Mouse (Mus musculus): ENCODE results near the gene 4933414I15Rik.

Gene 4933414I15Rik

DNA sequence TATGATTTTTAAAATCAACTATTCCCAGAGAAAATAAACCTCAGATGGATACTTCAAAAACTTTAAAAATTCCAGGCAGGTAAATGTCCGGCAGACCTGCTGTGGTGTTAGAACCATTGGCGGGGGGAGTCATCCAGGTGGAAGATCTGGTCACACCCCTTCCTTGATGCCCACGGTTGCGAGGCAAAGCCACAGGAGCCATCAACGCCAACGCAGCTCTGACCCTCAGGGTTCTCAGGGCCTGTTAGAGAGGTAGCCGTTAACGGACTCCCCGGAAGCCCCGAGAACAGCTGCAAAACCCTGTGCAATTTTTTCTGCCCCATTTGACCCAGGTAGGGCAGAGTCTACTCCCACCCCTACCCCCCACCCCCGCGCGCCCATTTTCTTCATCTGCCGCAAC, at the start of gene 4933414I15Rik:
Gene 4933414I15Rik (minus strand): TSS at position 260 of the 400 bp plus-strand sequence.
- DNase-seq = no peak

DNA sequence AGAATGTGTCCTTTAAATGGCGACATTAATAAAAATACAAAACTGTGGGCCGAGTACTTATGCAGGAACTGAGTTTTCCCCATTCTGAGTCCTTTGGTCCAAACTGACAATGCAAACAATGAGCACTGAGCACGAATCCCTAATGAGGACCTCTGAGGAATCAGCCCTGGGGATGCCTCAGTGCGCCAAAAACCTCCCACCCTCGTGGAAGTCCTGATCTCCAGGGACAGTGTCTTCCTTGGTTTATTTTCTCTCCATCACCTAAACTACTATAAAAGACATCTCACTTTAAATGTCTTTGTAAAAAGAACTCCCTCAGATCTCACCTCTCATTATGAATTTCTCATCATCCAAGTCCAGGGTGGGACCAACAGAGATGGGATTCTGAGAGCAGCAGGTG, 38.1 kb upstream of the 4933414I15Rik start, which contains the start of gene Olfr1377:
Gene Olfr1377 (plus strand): TSS at position 301 of the 400 bp plus-strand sequence.
- no peak for DNase-seq

- DNase-seq = no peak
Measured at GRCm38 (mm10) chr11:50977216-50977615, 33.7 kb upstream of the 4933414I15Rik start.

DNA sequence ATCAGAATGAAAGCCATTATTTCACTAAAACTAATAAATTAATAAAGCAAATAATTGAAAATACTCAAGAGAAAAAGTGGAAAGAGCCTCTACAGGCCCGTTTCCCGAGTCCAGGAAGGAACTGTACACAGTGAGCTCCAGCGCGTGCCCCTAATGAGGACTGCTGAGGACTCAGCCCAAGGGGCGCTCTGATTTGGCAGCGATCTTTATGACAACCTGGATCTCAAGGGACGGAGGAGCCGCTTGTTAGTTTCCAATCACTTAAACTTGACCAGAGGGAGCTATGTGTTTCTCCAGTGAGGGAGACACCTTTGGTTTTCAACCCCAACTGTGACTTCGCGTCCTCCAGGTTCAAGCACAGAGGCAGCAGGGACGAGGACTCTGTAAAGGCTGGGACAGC, 22.7 kb upstream of the 4933414I15Rik start, which contains the start of gene Olfr1378:
Gene Olfr1378 (plus strand): TSS at position 301 of the 400 bp plus-strand sequence.
- DNase-seq = no peak

DNA sequence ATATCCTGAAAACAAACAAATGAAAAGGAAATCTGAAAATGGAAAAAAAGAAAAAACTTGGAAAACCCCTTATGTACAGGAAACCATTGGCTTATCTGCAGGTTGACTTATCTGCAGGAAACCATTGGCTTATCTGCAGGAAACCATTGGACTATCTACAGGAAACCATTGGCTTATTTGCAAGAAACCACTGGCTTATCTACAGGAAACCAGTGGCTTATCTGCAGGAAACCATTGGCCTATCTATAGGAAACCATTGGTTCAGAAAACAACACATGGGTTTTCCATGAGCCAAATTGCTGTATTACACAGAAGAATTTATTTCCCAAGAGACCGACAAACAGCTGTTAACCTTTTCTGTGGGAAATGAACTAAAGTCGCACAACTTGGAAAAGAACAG, 21.3 kb upstream of the 4933414I15Rik start:
- DNase-seq = no peak

GRCm38 (mm10) chr11:50953665-50954064, 10.1 kb upstream of the 4933414I15Rik start, which contains the start of gene Prop1:
Gene Prop1 (minus strand): TSS chr11:50953765.
- no peak for DNase-seq

GRCm38 (mm10) chr11:50952290-50952689, 8.7 kb upstream of the 4933414I15Rik start:
- no peak for DNase-seq

DNA sequence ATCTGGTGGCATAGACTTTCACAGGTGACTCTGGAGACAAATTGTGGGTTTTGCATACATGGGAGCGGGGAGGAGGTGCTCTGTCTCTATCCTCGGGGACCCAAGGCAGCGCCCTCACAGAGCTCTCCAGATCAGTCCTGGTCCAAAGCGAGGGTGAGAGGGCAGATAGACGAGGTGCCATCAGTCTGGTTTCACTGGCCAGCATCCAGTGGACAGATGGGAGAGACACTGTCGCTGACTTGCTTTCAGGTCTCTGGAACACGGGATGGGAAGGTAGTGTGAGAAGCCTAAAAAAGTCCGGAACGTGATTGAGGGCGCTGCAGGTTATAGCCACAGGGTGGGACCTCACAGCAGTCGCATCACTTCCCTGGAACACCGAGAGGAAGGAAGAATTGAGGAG, 1.2 kb downstream of the 4933414I15Rik start:
- DNase-seq = no peak

DNA sequence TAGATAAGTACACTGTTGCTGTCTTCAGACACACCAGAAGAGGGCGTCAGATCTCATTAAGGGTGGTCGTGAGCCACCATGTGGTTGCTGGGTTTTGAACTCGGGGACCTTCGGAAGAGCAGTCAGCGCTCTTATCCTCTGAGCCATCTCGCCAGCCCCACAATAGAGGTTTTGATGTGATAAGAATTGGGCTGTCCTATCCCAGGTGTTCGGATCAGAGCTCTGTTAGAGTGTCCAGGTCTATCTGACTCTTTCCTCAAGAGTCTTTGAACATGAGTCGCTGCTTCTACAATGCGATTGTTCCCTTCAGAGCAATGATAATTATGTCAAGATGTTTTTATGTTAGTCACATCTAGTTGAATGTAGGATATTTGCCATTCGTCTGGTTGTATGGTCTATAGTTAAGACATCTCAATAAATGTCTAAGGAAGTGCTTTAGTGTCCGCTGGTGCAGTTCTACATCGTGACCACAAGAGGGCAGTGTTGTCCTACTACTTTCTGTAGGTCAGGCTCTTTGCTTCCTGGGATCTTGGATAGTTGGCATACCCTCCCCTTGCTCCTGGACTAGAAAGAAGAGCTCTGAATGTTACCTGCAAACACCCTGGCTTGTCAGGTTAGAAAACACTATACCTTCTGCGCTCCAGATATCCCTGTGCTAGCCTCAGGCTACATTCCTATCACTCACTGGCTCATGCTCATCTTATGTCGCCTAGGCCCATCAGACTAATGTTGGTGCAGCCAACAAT, 3.8 kb downstream of the 4933414I15Rik start:
- no peak for DNase-seq

GRCm38 (mm10) chr11:50938435-50938834, 5.1 kb downstream of the 4933414I15Rik start:
- DNase-seq = no peak

DNA sequence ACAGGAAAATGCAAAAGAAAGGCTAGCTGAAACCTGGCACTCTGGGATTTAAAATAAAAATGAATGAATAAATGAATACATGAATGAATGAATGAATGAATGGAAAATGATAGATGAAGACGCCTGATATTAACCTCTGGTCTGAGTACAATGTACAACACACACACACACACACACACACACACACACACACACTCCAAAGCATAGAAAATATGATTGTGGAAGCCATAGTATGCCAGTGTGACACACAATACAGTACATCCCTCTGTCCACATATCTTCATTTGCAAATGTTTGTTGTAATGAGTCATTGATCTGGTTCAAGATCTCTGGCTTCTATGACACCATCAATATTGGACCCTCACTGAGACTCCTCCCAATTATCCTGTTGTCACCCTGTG, 11.5 kb downstream of the 4933414I15Rik start:
- no peak for DNase-seq

GRCm38 (mm10) chr11:50931451-50931866, 12.1 kb downstream of the 4933414I15Rik start, which contains the start of gene Zfp354b:
Gene Zfp354b (minus strand): TSS chr11:50931633.
- peak; percentile 80 for DNase-seq

- DNase-seq = peak; percentile 39
Measured at GRCm38 (mm10) chr11:50931021-50931420, 12.5 kb downstream of the 4933414I15Rik start.

- DNase-seq = no peak
Measured at GRCm38 (mm10) chr11:50930469-50931014, 13.0 kb downstream of the 4933414I15Rik start.

DNA sequence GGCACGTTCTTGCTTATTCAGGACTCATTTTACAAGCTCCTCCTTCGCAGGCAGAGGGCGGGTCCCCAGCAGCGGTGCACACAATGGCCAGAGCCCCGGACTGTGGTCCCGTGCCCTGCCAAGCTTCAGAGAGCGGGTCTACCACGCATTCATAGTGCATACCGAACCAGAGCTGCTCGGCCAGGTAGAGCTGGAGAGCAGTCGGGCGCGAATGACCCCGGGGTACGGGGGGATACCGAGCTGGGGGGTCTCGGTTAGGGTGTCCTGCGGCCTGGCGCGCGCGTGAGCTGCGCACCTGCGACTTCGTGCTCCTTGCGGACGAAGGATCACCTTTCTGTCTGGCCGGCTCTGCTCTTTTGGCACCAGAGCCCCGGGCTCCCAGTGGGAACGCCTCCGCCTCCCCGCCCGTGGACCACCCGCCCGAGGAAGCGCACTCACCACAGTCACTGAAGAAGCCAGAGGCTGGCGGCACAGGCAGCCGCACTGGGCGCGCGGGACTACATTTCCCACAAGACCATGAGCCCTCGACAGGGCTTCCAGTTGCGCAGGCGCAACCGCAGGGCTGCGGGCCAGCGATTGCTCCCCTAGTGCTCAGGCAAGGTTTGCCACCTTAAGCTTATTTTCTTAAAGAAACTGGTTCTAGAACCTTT, 27.8 kb downstream of the 4933414I15Rik start, which contains the start of gene Zfp2:
Gene Zfp2 (minus strand): TSS at position 495 of the 650 bp plus-strand sequence.
- DNase-seq = peak; percentile 92

- DNase-seq = no peak
Measured at GRCm38 (mm10) chr11:50914461-50914860, 29.1 kb downstream of the 4933414I15Rik start.

- DNase-seq = no peak
Measured at GRCm38 (mm10) chr11:50913301-50913700, 30.3 kb downstream of the 4933414I15Rik start.

DNA sequence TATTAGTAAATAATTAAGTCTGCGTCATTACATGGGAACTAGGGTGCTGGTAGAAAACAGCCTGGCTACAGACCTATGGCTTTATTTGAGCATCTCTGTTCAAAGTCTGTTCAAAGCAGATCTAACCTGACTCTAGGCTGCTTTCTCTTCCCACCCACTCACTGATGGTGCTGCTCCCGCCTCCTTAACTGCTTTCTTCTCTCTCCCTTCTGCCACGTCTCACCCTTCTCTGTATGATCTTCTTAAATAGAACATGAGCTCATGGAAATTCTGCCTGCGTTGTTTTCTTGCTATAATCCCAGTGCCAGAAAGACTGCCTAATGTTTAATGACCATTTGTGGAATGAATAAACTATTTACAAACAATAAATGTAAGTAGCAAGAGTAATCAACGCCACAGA, 35.4 kb downstream of the 4933414I15Rik start:
- no peak for DNase-seq

- DNase-seq = no peak
Measured at GRCm38 (mm10) chr11:50897359-50897758, 46.2 kb downstream of the 4933414I15Rik start.

- DNase-seq = no peak
Measured at GRCm38 (mm10) chr11:50892441-50892840, 51.1 kb downstream of the 4933414I15Rik start.
